Mouse (Mus musculus): ENCODE measurements at regions not wholly inside any gene's neighbourhood (a gene's known extent, or its start where the extent isn't known, plus 50 kb on each side); places are given as distances from the start of the nearest gene placed in this dataset.

DNA sequence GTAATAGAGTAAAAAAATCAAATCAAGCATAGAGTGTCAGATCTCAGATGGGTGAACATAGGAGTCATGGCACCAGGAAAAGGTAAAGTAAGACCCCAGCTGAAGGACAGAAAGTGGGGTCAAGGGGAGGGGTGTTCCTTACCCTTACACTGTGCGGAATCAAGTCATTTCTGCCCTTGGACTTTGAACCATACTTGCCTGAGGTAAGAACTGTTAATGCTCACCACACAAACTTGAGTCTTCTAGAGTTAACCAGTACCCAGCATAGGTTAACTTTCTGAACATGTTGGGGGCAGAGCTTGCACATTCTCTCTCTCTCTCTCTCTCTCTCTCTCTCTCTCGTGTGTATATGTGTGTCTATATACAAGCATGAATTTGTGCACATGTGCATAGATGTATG, 83.7 kb upstream of the Dapk1 start:
- ATAC-seq, result no peak
- 75% methylated on average over 2 of the region's 2 CpGs for WGBS

DNA sequence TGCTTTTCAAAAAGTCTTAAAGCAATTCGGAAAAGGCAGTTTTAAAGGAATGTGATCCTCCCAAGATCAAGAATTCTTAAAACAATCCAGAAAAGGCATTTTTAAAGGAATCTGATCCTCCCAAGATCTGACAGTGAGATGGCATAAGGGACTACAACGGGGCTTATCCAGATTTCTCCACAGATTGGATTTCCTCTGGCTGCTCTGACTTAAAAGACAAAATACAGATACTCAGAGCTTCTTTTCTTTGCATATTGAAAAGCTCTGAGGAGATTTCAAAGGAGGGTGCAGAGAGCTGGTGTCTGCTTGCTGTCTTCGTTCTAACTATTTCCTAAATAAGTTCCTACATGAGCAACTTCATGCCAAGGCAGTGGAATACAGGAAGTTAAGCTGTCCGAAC, 82.0 kb upstream of the Dapk1 start:
- Histone ChIP-seq H3K36me3 (ENCODE audit: control insufficient read depth, insufficient read depth) (no peaks in the 10 kb centered on the region), H3K9me3 (ENCODE audit: control insufficient read depth) (no peaks in the 10 kb centered on the region), H3K9ac (ENCODE audit: low read depth, low read length) (no peak overlapping the region), H3K4me3 (ENCODE audit: low read depth, low read length) (no peak overlapping the region), H3K4me1 (replicated peaks; ENCODE audit: control insufficient read depth, insufficient read depth, low read length) (no peaks in the 10 kb centered on the region), H3K27ac (ENCODE audit: low read depth, low read length) (no peak overlapping the region), H3K27me3 (replicated peaks; ENCODE audit: control insufficient read depth, insufficient read depth, low read length) (no peaks in the 10 kb centered on the region), H3K4me2 (replicated peaks; ENCODE audit: low read depth) (no peak overlapping the region)
- ATAC-seq, result no peak
- 61% methylated on average over 4 of the region's 4 CpGs for WGBS
- no peak for TF ChIP-seq CTCF (IDR thresholded peaks at IDR 0.05; ENCODE audit: low read depth)

More for the DNA sequence above, 83.7 kb upstream of the Dapk1 start:
- H3K4me3 ChIP-seq (ENCODE audit: low read depth, low read length), result no peak overlapping the region
- no peak overlapping the region for H3K27ac ChIP-seq (ENCODE audit: low read depth, low read length)
- no peak overlapping the region for H3K4me2 ChIP-seq (replicated peaks; ENCODE audit: low read depth)
- no peaks in the 10 kb centered on the region for H3K36me3 ChIP-seq (ENCODE audit: control insufficient read depth, insufficient read depth)
- no peak for TF ChIP-seq CTCF (IDR thresholded peaks at IDR 0.05; ENCODE audit: low read depth)
- H3K9ac ChIP-seq (ENCODE audit: low read depth, low read length), result no peak overlapping the region
- H3K9me3 ChIP-seq (ENCODE audit: control insufficient read depth), result no peaks in the 10 kb centered on the region
- no peaks in the 10 kb centered on the region for H3K4me1 ChIP-seq (replicated peaks; ENCODE audit: control insufficient read depth, insufficient read depth, low read length)
- H3K27me3 ChIP-seq (replicated peaks; ENCODE audit: control insufficient read depth, insufficient read depth, low read length), result no peaks in the 10 kb centered on the region

DNA sequence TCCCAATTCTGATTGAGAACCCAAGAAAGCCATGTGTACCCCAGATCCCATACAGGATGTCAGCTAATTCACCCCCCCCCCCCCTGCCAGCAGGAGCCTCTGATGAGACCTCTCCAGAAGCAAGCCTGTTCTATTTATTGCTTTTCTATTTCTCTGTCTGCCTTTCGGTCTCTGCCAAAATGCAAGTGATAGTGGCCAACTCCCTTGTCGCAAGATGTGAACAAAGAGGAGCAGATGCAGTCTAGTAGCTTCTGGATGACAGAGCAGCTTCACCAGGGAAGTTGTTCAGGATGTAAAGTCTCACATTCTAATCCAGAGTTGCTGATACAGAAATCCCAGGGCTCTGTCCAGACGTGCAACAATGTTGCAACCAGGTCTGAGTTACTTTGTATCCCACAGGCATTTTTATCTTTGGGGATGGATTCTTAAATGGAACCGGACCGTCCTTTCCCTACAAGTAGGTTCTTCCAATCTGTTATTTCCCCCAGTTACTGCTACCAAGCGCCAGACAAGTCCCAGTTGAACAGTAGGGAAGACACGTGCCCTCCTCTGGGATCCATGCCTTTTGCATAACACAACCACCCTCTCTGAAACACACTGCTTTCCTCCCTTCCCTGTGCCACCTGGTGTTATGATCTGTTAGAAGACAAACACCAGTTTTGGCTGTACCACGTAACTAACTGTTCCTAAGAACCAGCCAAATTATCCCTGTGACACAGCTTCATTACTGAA, 78.9 kb upstream of the Dapk1 start:
- H3K9ac ChIP-seq (ENCODE audit: low read depth, low read length), result no peak overlapping the region
- H3K4me1 ChIP-seq (replicated peaks; ENCODE audit: control insufficient read depth, insufficient read depth, low read length), result no peaks in the 10 kb centered on the region
- no peak overlapping the region for H3K4me2 ChIP-seq (replicated peaks; ENCODE audit: low read depth)
- ATAC-seq, result no peak
- no peaks in the 10 kb centered on the region for H3K36me3 ChIP-seq (ENCODE audit: control insufficient read depth, insufficient read depth)
- 75% methylated on average over 8 of the region's 8 CpGs for WGBS
- no peak overlapping the region for H3K27ac ChIP-seq (ENCODE audit: low read depth, low read length)
- H3K27me3 ChIP-seq (replicated peaks; ENCODE audit: control insufficient read depth, insufficient read depth, low read length), result no peaks in the 10 kb centered on the region
- no peaks in the 10 kb centered on the region for H3K9me3 ChIP-seq (ENCODE audit: control insufficient read depth)
- H3K4me3 ChIP-seq (ENCODE audit: low read depth, low read length), result no peak overlapping the region
- no peak for TF ChIP-seq CTCF (IDR thresholded peaks at IDR 0.05; ENCODE audit: low read depth)

DNA sequence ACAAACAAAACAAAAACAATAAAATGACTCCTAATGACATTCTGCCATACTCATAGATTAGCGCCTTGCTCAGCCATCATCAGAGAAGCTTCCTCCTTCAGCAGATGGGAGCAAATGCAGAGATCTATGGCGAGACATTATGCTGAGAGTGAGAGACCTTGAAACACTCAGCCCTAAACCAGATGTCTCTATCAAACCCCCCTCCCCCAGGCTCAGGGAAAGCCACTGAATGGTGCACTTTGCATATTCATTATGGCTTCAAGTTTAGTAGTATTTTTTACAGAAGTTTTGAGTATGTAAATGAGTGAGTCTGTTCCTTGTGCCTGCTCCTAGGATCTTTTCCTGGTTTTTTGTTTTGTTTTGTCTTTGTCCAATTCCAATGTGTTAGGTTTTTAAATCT, 73.9 kb upstream of the Dapk1 start:
- Histone ChIP-seq H3K27me3 (replicated peaks; ENCODE audit: control insufficient read depth, insufficient read depth, low read length) (no peaks in the 10 kb centered on the region), H3K36me3 (ENCODE audit: control insufficient read depth, insufficient read depth) (no peaks in the 10 kb centered on the region), H3K4me2 (replicated peaks; ENCODE audit: low read depth) (no peak overlapping the region), H3K27ac (ENCODE audit: low read depth, low read length) (no peak overlapping the region), H3K9ac (ENCODE audit: low read depth, low read length) (no peak overlapping the region), H3K4me1 (replicated peaks; ENCODE audit: control insufficient read depth, insufficient read depth, low read length) (no peaks in the 10 kb centered on the region), H3K4me3 (ENCODE audit: low read depth, low read length) (no peak overlapping the region), H3K9me3 (ENCODE audit: control insufficient read depth) (no peaks in the 10 kb centered on the region)
- WGBS, result 93% methylated on average over 2 of the region's 2 CpGs
- no peak for ATAC-seq
- no peak for TF ChIP-seq CTCF (IDR thresholded peaks at IDR 0.05; ENCODE audit: low read depth)

DNA sequence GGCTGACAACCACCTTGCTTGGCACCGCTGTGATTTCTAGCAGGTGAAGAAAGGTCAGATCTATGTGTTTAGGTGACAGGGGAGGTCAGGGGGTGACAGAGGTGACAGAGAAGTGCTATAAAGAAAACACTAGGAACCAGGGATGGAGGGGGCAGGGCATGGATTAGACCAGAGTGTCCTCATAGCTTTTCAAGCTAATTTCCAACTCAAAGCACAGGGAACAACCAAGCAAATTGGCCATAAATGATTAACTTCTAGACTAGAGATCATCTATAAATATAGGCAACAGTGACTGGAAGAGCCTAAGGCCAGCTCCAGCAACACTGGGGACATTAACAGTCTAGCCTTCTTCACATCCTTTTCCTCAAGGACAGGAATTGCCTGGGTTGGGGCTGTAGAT, 72.9 kb upstream of the Dapk1 start:
- H3K27me3 ChIP-seq (replicated peaks; ENCODE audit: control insufficient read depth, insufficient read depth, low read length), result no peaks in the 10 kb centered on the region
- 25% methylated on average over 1 of the region's 1 CpGs for WGBS
- no peaks in the 10 kb centered on the region for H3K9me3 ChIP-seq (ENCODE audit: control insufficient read depth)
- TF ChIP-seq CTCF (IDR thresholded peaks at IDR 0.05; ENCODE audit: low read depth), result no peak
- no peaks in the 10 kb centered on the region for H3K4me1 ChIP-seq (replicated peaks; ENCODE audit: control insufficient read depth, insufficient read depth, low read length)
- no peak overlapping the region for H3K4me3 ChIP-seq (ENCODE audit: low read depth, low read length)
- no peak for ATAC-seq
- H3K27ac ChIP-seq (ENCODE audit: low read depth, low read length), result no peak overlapping the region
- H3K9ac ChIP-seq (ENCODE audit: low read depth, low read length), result no peak overlapping the region
- no peaks in the 10 kb centered on the region for H3K36me3 ChIP-seq (ENCODE audit: control insufficient read depth, insufficient read depth)
- no peak overlapping the region for H3K4me2 ChIP-seq (replicated peaks; ENCODE audit: low read depth)

DNA sequence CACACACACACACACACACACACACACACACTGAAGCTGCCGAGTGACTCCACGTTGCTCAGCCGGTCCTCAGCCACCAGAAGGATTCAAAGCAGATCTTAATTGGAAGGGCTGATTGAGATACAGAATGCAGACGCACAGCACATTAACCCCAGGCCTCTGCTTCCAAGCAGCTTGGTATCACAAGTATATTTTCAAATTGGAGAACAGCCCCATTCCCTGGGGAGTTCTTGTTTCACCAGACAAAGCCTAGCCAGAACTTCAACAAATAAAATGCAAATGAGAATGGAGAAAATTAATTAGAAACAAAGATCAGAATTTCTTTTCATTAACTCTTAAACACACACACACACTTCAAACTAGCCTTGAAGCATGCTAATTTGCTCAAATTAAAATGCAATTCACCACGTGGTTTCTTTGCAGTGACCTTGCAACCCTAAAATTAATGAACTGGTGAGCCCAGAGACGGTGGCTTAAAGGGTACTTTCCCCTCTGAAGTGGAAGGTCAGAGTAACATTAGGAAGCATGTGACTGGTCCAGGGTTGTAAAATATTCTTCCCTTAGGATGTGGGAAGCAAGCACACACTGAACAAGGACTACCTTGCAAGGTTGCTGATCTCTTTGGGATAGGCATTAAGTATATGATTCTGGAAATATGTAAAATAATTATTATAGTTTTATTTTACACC, 72.2 kb upstream of the Dapk1 start:
- no peaks in the 10 kb centered on the region for H3K9me3 ChIP-seq (ENCODE audit: control insufficient read depth)
- ATAC-seq, result no peak
- 30% methylated on average over 6 of the region's 6 CpGs for WGBS
- H3K27me3 ChIP-seq (replicated peaks; ENCODE audit: control insufficient read depth, insufficient read depth, low read length), result no peaks in the 10 kb centered on the region
- no peak for TF ChIP-seq CTCF (IDR thresholded peaks at IDR 0.05; ENCODE audit: low read depth)
- H3K4me3 ChIP-seq (ENCODE audit: low read depth, low read length), result no peak overlapping the region
- no peak overlapping the region for H3K9ac ChIP-seq (ENCODE audit: low read depth, low read length)
- H3K27ac ChIP-seq (ENCODE audit: low read depth, low read length), result no peak overlapping the region
- H3K36me3 ChIP-seq (ENCODE audit: control insufficient read depth, insufficient read depth), result no peaks in the 10 kb centered on the region
- H3K4me1 ChIP-seq (replicated peaks; ENCODE audit: control insufficient read depth, insufficient read depth, low read length), result no peaks in the 10 kb centered on the region
- H3K4me2 ChIP-seq (replicated peaks; ENCODE audit: low read depth), result no peak overlapping the region
